Mouse (Mus musculus) CH12.LX (cell line): ENCODE data around the gene Agfg1.

Experiments used
- BHLHE40 ChIP-seq: IDR thresholded peaks from 2 replicates; pipeline ENCODE4 v1.6.1; 2011; ENCODE audit warnings: mild to moderate bottlenecking, low read depth, low read length, improper control_type of control experiment
- JUND ChIP-seq: conservative IDR thresholded peaks from 2 replicates; pipeline ENCODE4 v1.6.1; 2011; ENCODE audit warnings: low read depth, low read length, improper control_type of control experiment
- MAX ChIP-seq: IDR thresholded peaks from 2 replicates; pipeline ENCODE4 v1.6.1; 2011; ENCODE audit warnings: low read length, improper control_type of control experiment
- MYC ChIP-seq: IDR thresholded peaks from 2 replicates; pipeline ENCODE4 v1.6.1; 2011; ENCODE audit warnings: low read depth, mild to moderate bottlenecking, improper control_type of control experiment, low read length
- NRF1 ChIP-seq: IDR thresholded peaks from 2 replicates; pipeline ENCODE4 v1.6.1; 2014; ENCODE audit warnings: low read depth, mild to moderate bottlenecking, inconsistent platforms, low read length, improper control_type of control experiment, moderate library complexity

GRCm38 (mm10) chr1:82825256-82825655, 14.0 kb upstream of the Agfg1 start:
- TF ChIP-seq MAX: no peak
- no peak for TF ChIP-seq NRF1
- no peak for TF ChIP-seq JUND
- no peak for TF ChIP-seq MYC
- no peak for TF ChIP-seq BHLHE40
